Mouse (Mus musculus) adrenal gland, postnatal 36 days (tissue): Measurements from ENCODE around the gene Ppara. TPM values are rescaled to one million over a fixed set of nuclear protein-coding genes. Genes with fewer than 3 reads are reported as not detected.
A peak's percentile ranks its signal among the peaks of the same experiment; 100 is the strongest.

Source experiments
- DNase-seq, 2 experiments: peaks; one replicate each; pipeline ENCODE4 v3.0.0; 2021; ENCODE audit warnings: mixed read lengths in 1 of 2
- total RNA-seq, 2 experiments: library from RNA; stranded (reverse); gene quantifications; 2 replicates each; pipeline ENCODE4 v1.2.3; 2021

Ppara gene
- total RNA-seq, 2 experiments from 2014 or later: 23.9 to 38.5 TPM

DNA sequence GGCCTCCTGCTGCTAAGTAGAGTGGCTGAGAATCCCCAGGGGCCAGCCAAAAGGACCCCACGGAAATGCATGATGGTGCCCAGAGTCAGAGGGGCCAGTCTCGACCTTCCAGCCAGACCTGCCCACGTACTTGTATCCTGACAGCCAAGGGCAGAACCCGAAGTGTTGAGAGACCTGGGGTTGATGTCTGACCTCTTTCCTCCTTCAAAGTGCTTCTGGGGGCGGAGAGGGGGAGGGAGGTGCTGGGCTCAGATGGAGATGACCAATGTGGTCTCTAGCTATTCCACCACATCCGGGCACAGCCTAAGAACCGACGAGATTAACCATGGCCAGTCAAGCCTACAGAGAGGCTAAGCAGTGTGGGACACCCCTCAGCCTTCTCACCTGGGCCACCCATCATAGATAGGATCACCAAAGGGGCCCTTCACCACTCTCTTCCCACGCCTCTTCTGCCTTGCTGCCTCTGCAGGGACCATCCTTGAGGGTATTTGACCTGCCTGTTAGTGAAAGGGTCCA lies 29.7 kb upstream of the Ppara start:
- no peak for DNase-seq

- peak; percentile 73 to 79 for DNase-seq
These were observed 29.0 kb upstream of the Ppara start for GRCm38 (mm10) chr15:85705566-85706332.

DNA sequence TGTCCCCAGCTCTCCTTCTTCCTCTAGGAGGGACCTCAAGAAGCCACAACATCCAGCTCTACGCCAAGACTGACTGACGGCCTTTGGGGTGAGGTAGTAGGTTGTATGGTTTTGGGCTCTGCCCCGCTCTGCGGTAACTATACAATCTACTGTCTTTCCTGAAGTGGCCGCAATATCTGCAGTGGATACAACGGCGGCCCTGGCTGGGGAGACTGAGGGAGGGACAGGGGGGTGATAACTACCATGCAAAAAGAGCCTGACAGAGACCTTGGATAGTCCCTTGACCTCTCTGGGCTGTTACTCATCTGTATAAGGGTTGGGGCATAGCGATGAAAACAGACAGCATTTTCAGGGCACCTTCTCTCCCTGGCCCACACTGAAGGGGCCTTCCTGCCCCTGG lies 28.3 kb upstream of the Ppara start:
- DNase-seq: peak in 1 of 2 experiments; percentile 62

GRCm38 (mm10) chr15:85707017-85707416 lies 27.8 kb upstream of the Ppara start:
- no peak for DNase-seq

GRCm38 (mm10) chr15:85707458-85708030 lies 27.2 kb upstream of the Ppara start:
- no peak for DNase-seq

- no peak for DNase-seq
These were observed 26.6 kb upstream of the Ppara start for GRCm38 (mm10) chr15:85708217-85708616.

DNA sequence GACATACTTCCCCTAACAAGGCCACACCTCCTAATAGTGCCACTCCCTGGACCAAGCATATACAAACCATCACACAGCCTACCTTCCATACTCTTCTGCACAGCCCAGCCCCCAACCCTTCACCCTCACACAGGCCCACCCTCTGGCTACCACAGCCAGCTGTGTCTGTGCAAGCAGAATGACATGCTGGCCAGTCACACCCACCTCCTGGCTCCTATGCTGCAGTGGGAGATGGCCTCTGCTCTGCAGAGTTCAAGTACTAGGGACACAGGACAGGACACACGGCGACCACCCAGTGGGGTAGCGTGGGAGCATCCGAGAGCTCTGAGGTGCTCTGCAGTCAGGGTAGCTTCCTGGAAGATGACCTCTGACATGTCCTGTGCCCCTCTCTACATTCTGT lies 25.9 kb upstream of the Ppara start:
- DNase-seq: no peak

DNA sequence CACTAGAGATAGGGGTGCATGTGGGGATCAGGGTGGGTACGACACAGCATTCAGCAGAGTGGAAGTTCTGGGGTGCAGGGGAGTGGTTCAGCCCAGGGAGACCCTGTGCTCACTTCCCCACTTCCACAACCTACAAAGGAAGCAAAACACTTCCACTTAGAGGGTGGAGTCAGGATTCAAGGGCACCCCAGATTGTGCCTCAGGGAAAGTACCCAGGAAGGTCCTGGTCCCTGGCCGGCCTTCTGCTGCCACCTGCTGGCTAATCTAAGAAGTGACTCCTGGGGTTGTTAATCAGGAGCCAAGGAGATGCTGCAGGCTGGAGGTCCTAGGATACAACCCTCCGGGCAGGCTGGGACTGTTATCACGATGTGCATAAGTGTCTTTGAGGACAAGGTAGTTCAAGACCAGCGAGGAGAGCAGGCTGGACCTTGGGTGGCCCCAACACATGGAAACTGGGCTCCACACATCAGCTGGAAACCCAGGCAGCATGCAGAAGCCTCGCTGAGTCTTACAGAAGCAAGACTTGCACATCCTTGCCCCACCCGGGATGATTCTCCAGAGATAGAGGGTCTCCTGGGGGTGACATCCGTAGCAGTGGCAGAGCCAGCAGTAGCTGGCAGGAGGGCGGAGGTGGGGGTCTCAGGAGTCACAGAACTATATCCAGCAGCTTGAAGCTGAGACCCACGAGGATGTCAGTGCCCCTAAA lies 25.4 kb upstream of the Ppara start:
- DNase-seq: peak; percentile 91 to 93

- DNase-seq: peak; percentile 85 to 88
These were observed 24.6 kb upstream of the Ppara start for GRCm38 (mm10) chr15:85710179-85710578.

- no peak for DNase-seq
These were observed 23.9 kb upstream of the Ppara start for GRCm38 (mm10) chr15:85710641-85711580.

DNA sequence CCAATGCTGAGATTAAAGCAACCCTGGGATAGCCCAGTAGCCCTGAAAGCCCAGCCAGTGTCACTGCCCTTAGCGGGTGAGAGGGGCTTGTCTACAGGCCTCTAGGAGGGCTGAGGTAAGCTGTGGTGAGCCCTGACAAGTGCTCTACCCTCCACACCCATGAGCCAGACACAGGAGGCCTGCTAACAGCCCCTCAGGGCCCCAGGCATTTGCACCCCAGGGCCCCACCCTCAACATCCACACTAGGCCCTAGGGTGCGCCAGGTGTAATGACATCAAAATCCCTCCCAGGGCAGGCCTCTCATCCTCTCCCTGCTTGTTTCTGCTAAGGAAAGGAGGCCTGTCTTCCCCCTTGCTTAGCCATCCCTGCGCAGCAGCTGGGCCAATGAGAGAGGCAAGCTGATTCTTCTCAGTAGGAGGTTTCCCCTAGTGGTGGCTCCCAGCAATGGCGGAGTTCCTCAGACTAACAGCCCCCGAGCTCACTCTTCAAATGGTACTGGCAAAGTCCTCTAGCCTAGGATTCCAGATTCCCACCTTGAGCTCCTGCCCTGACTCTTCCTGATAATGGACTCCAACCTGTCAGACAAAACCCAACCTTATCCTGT lies 22.1 kb upstream of the Ppara start:
- DNase-seq: no peak

DNA sequence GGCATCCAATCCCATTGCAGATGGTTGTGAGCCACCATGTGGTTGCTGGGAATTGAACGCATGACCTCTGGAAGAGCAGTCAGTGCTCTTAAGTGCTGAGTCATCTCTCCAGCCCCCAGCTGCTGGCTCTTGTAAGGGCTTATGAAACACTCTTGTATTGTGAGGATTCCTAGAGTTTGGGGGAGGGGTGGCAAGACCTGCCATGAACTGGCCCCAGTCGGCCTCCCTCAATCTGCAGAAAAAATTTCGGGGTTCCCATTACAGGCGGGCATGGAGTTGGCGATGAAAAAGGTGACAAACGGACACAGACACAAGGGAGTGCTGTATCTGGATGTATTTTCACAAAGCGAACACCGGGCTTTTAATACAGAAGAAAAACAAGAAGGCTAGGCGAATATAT lies 21.4 kb upstream of the Ppara start:
- DNase-seq: no peak

- no peak for DNase-seq
These were observed 19.7 kb upstream of the Ppara start for GRCm38 (mm10) chr15:85715059-85715458.

DNA sequence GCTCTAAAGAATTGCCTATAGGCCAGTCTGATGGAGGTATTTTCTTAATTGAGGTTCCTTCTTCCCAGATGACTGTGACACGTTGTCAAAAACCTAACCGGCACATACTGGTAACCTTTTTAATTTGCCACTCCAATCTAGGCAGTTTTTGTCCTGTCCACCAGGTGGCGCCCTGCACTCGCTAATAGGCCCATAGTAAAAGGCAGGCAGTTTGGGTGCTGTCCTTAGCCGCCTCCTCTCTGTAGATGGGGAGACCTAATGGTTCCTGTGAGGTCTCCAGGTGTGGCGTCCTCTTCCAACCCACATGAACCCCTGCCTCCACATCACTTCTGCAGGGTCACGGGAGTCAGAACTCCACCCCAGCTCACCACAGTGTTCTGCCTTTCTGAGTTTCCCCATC lies 18.7 kb upstream of the Ppara start:
- peak; percentile 86 to 88 for DNase-seq

GRCm38 (mm10) chr15:85716591-85716990 lies 18.2 kb upstream of the Ppara start:
- no peak for DNase-seq

GRCm38 (mm10) chr15:85717008-85717407 lies 17.8 kb upstream of the Ppara start:
- DNase-seq: no peak

GRCm38 (mm10) chr15:85717800-85718199 lies 17.0 kb upstream of the Ppara start:
- peak; percentile 66 to 69 for DNase-seq

GRCm38 (mm10) chr15:85719017-85719416 lies 15.8 kb upstream of the Ppara start:
- no peak for DNase-seq

- peak in 1 of 2 experiments; percentile 54 for DNase-seq
These were observed 14.4 kb upstream of the Ppara start for GRCm38 (mm10) chr15:85720366-85720841.

DNA sequence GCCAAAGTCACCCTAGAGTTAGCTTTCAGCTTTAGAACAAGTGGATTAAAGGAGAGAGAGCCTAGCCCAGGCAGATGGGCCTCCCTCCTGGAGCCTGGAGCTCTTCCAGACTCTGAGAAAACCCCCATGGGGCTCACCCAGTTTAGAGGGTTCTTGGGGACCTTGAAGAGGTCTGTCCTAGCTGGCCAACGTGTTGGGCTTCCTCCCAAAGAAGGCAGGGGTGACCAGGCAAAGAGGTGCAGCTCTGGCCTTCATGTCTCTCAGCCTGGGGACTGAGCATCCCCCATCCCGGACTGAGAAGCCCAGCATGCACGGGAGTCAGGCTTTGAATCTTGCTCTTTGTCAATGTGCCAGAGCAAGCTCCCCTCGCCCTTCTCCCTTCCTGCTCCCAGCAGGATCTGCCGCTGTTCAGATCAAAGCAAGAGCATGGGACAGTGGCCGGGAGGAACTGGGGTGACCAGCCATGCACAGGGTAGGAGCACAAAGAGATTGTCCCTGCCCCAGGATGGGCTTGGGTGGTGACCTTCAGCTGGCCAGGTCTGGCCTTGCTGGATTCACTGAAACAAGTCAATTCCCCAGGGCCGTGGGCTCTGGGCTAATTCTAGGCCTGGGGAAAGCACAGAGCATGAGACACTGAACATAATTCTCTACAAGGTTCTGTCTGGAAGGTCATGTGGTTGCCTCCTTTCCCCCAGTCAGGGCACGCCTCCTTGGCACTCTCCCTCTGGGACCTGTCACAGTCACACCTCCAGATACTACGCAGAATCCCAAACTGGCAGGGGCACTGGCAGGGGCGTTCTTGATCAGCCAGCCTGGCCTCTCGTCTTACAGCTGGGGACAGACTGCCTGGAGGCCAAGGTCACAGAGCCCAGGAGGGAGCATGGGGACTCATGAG lies 10.3 kb upstream of the Ppara start:
- peak; percentile 82 to 84 for DNase-seq
